Mouse (Mus musculus): ENCODE measurements around the gene Selenoh.
A peak's percentile ranks its signal among the peaks of the same experiment; 100 is the strongest.

DNA sequence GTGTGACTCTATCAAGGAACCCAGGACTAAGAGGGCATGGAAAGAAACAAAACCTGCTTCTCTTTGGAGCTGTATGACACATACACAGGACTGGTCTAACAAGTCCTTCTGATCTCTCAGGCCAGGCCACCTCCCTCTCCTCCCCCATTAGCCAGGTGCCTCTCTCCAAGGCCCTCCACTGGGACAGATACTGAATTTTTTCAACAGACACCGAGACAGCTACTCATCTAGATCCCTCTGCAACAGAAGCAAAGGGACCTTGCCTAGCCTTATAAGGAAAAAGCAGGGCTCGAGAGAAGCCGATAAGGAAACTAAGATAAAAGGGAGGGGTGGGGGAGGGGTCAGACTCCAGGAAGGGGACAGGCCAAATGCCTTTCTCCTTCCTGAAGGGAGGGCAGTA is 37.6 kb downstream of the Selenoh start:
- no peak for TF ChIP-seq ZC3H11A (IDR thresholded peaks at IDR 0.05; ENCODE audit: borderline replicate concordance, low read depth, low read length)
- TF ChIP-seq ZNF384 (IDR thresholded peaks at IDR 0.05; ENCODE audit: low read depth, low read length), result 0 out of 2 replicates have a peak, but pooled peaks have one; percentile 17

Data from ES-E14 (cell line).